Mouse (Mus musculus) heart, adult 2 months (tissue): ENCODE results near the gene 4930412O13Rik.

Source experiments
- CTCF ChIP-seq: fragments of 200-600 bp; IDR thresholded peaks from 2 replicates; pipeline ENCODE4 v1.8.1; 2022; ENCODE audit warnings: antibody characterized with exemption, mild to moderate bottlenecking, moderate library complexity
- EP300 ChIP-seq: fragments of 200-500 bp; IDR thresholded peaks from 2 replicates; pipeline ENCODE4 v1.6.1; 2011; ENCODE audit warnings: low read depth, low read length, control low read depth; ENCODE audit not compliant: insufficient read depth
- POLR2A ChIP-seq: fragments of 200-500 bp; IDR thresholded peaks from 2 replicates; pipeline ENCODE4 v1.6.1; 2011; ENCODE audit warnings: mild to moderate bottlenecking, low read depth, low read length, control low read depth; ENCODE audit not compliant: insufficient read depth

DNA sequence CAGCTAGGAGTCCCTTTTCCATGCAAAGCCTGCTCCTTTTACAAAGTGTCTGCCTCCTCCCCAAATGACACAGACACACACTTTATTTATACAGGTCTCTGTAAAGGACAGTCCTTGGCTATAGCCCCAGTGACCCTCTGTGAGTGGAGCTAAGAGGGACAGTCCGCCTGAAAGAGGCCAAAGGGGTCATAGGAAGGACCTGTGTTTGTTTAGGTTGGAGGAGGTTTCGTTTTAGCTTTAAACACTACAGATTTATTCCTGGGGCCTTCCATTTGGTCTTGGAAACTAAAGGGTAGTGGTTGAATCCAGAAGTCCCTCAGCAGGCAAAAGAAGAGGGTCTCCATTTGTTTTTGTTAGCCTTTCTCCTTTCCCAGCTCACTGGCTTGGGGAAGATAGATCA lies 7.3 kb upstream of the 4930412O13Rik start:
- TF ChIP-seq CTCF (no peak), EP300 (no peak), POLR2A (no peak)
